Mouse (Mus musculus): ENCODE measurements around the gene Gm45808.
"Not testable (repeated sequence)": the region's sequence is repeated elsewhere in the genome, so short reads cannot be mapped to it uniquely, and the experiment has no call there.

Gm45808 gene

GRCm38 (mm10) chr7:45486761-45487415 is at the start of gene Gm45808:
Gene Gm45808 (minus strand): TSS chr7:45486811.
- in situ Hi-C loops (cut with MboI, MseI), result no loop called here

GRCm38 (mm10) chr7:45535676-45536075 is 49.1 kb upstream of the Gm45808 start:
- in situ Hi-C loops (cut with MboI, MseI), result no loop called here

GRCm38 (mm10) chr7:45530643-45531042 is 44.0 kb upstream of the Gm45808 start:
- in situ Hi-C loops (cut with MboI, MseI), result no loop called here

- in situ Hi-C loops (cut with MboI, MseI), result no loop called here
Measured at GRCm38 (mm10) chr7:45529461-45529860, 42.9 kb upstream of the Gm45808 start.

- in situ Hi-C loops (cut with MboI, MseI), result not testable (repeated sequence)
Measured at GRCm38 (mm10) chr7:45527169-45527568, 40.6 kb upstream of the Gm45808 start.

- in situ Hi-C loops (cut with MboI, MseI), result no loop called here
Measured at GRCm38 (mm10) chr7:45526474-45527120, 40.0 kb upstream of the Gm45808 start.

GRCm38 (mm10) chr7:45525809-45526473 is 39.3 kb upstream of the Gm45808 start, which contains the start of the genes Ppp1r15a and Plekha4:
Gene Ppp1r15a (minus strand): TSS chr7:45526268.
Gene Plekha4 (plus strand): TSS chr7:45526330.
- in situ Hi-C loops (cut with MboI, MseI), result no loop called here

- in situ Hi-C loops (cut with MboI, MseI), result no loop called here
Measured at GRCm38 (mm10) chr7:45524841-45525621, 38.4 kb upstream of the Gm45808 start.

- in situ Hi-C loops (cut with MboI, MseI), result no loop called here
Measured at GRCm38 (mm10) chr7:45523678-45524170, 37.1 kb upstream of the Gm45808 start.

- in situ Hi-C loops (cut with MboI, MseI), result no loop called here
Measured at GRCm38 (mm10) chr7:45522957-45523676, 36.5 kb upstream of the Gm45808 start.

- in situ Hi-C loops (cut with MboI, MseI), result no loop called here
Measured at GRCm38 (mm10) chr7:45522194-45522752, 35.7 kb upstream of the Gm45808 start.

GRCm38 (mm10) chr7:45521728-45522184 is 35.1 kb upstream of the Gm45808 start:
- in situ Hi-C loops (cut with MboI, MseI), result no loop called here

GRCm38 (mm10) chr7:45520605-45521004 is 34.0 kb upstream of the Gm45808 start:
- in situ Hi-C loops (cut with MboI, MseI), result no loop called here

- in situ Hi-C loops (cut with MboI, MseI), result loop anchor here (5.0 to 10.0 kb wide), 2 partner anchors 42 to 1265 kb away; partner anchors contain the start of gene Acp4
Measured at GRCm38 (mm10) chr7:45519345-45520120, 32.9 kb upstream of the Gm45808 start.

GRCm38 (mm10) chr7:45518618-45519017 is 32.0 kb upstream of the Gm45808 start:
- in situ Hi-C loops (cut with MboI, MseI), result loop anchor here (5.0 to 10.0 kb wide), 2 partner anchors 41 to 1264 kb away; partner anchors contain the start of gene Acp4

GRCm38 (mm10) chr7:45516846-45517245 is 30.2 kb upstream of the Gm45808 start:
- in situ Hi-C loops (cut with MboI, MseI), result loop anchor here (5.0 to 10.0 kb wide), 2 partner anchors 40 to 1262 kb away; partner anchors contain the start of gene Acp4

- in situ Hi-C loops (cut with MboI, MseI), result loop anchor here (5.0 to 10.0 kb wide), 2 partner anchors 38 to 1261 kb away; partner anchors contain the start of gene Acp4
Measured at GRCm38 (mm10) chr7:45515436-45515835, 28.8 kb upstream of the Gm45808 start.

GRCm38 (mm10) chr7:45514411-45514810 is 27.8 kb upstream of the Gm45808 start:
- in situ Hi-C loops (cut with MboI, MseI), result loop anchor here (10.0 kb wide), 1 partner anchor 1260 kb away; the partner anchor contains the start of gene Acp4
